Mouse (Mus musculus): ENCODE measurements around the gene Chd8. TPM values are rescaled to one million over a fixed set of nuclear protein-coding genes. Genes with fewer than 3 reads are reported as not detected.

Gene Chd8
- 29.7 TPM for polyA plus RNA-seq (2017; shearing (Covaris generic))

GRCm38 (mm10) chr14:52257484-52258213, at the start of gene Chd8:
Gene Chd8 (minus strand): TSS chr14:52257780.

GRCm38 (mm10) chr14:52304644-52305271, 47.2 kb upstream of the Chd8 start, which contains the start of gene Mettl3:
Gene Mettl3 (minus strand): TSS chr14:52305128.

GRCm38 (mm10) chr14:52278932-52279746, 21.6 kb upstream of the Chd8 start, which contains the start of the genes Tox4 and Rab2b:
Gene Tox4 (plus strand): TSS chr14:52279146.
Gene Rab2b (minus strand): TSS chr14:52279545.

GRCm38 (mm10) chr14:52197156-52197878, 60.3 kb downstream of the Chd8 start, which contains the start of gene Supt16:
Gene Supt16 (minus strand): TSS chr14:52197416.

Other genes starting within 250 kb of the Chd8 start
- gene Tmem253, start 242.1 kb downstream of the Chd8 start, polyA plus RNA-seq (2017; shearing (Covaris generic)) = 0.81 TPM
- 16.5 TPM for gene Zfp219, start 237.0 kb downstream of the Chd8 start, polyA plus RNA-seq (2017; shearing (Covaris generic))
- gene Olfr221, start 215.3 kb downstream of the Chd8 start, polyA plus RNA-seq (2017; shearing (Covaris generic)) = not detected
- gene Hnrnpc, start 153.8 kb downstream of the Chd8 start, polyA plus RNA-seq (2017; shearing (Covaris generic)) = 473 TPM
- 2.1 TPM for gene Rpgrip1, start 147.1 kb downstream of the Chd8 start, polyA plus RNA-seq (2017; shearing (Covaris generic))
- 14.9 TPM for gene Supt16, start 60.4 kb downstream of the Chd8 start, polyA plus RNA-seq (2017; shearing (Covaris generic))
- 128 TPM for gene Tox4, start 21.4 kb upstream of the Chd8 start, polyA plus RNA-seq (2017; shearing (Covaris generic))
- 24.1 TPM for gene Rab2b, start 21.8 kb upstream of the Chd8 start, polyA plus RNA-seq (2017; shearing (Covaris generic))
- gene Mettl3, start 47.3 kb upstream of the Chd8 start, polyA plus RNA-seq (2017; shearing (Covaris generic)) = 51.2 TPM
- gene Sall2, start 71.0 kb upstream of the Chd8 start, polyA plus RNA-seq (2017; shearing (Covaris generic)) = 1.00 TPM
- gene Olfr1513, start 98.6 kb upstream of the Chd8 start, polyA plus RNA-seq (2017; shearing (Covaris generic)) = not detected
- gene Olfr1512, start 121.4 kb upstream of the Chd8 start, polyA plus RNA-seq (2017; shearing (Covaris generic)) = not detected
- gene Olfr1511, start 139.6 kb upstream of the Chd8 start, polyA plus RNA-seq (2017; shearing (Covaris generic)) = not detected
- not detected for gene Olfr1510, start 156.6 kb upstream of the Chd8 start, polyA plus RNA-seq (2017; shearing (Covaris generic))
- not detected for gene Olfr1509, start 185.2 kb upstream of the Chd8 start, polyA plus RNA-seq (2017; shearing (Covaris generic))
- gene Olfr1508, start 209.7 kb upstream of the Chd8 start, polyA plus RNA-seq (2017; shearing (Covaris generic)) = not detected
- gene Olfr1507, start 238.0 kb upstream of the Chd8 start, polyA plus RNA-seq (2017; shearing (Covaris generic)) = not detected